Mouse (Mus musculus) midbrain, postnatal 0 days (tissue): Measurements from ENCODE around the gene Prrt1. TPM values are rescaled to one million over a fixed set of nuclear protein-coding genes. Genes with fewer than 3 reads are reported as not detected.

Experiments used
- ATAC-seq: fragments of 200-750 bp; cut with Nextera tagmentation; 2 replicates; pipeline ENCODE4 v1.8.0; 2017; ENCODE audit warnings: moderate number of reproducible peaks, mild to moderate bottlenecking, moderate TSS enrichment, moderate library complexity; ENCODE audit not compliant: low FRiP score
- DNase-seq: peaks from one replicate; pipeline ENCODE4 v3.0.0-alpha.2; 2015; ENCODE audit warnings: low spot score
- H3K27ac ChIP-seq: fragments of 300-500 bp; sonication (generic); 2 replicates; pipeline ENCODE4 v1.5.1; 2014; ENCODE audit warnings: low read depth, mild to moderate bottlenecking, low read length, mixed read lengths
- H3K27me3 ChIP-seq: fragments of 300-500 bp; sonication (generic); 2 replicates; pipeline ENCODE4 v1.6.1; 2014; ENCODE audit warnings: low read length, control low read depth, mixed read lengths; ENCODE audit not compliant: insufficient read depth
- H3K36me3 ChIP-seq: fragments of 300-500 bp; sonication (generic); 2 replicates; pipeline ENCODE4 v1.6.1; 2014; ENCODE audit warnings: low read length, control low read depth, mixed read lengths; ENCODE audit not compliant: insufficient read depth
- H3K4me1 ChIP-seq: fragments of 300-500 bp; sonication (generic); 2 replicates; pipeline ENCODE4 v1.6.1; 2014; ENCODE audit warnings: mild to moderate bottlenecking, control low read depth, antibody characterized with exemption, low read length, mixed read lengths; ENCODE audit not compliant: insufficient read depth
- H3K4me2 ChIP-seq: fragments of 300-500 bp; sonication (generic); 2 replicates; pipeline ENCODE4 v1.6.1; 2014; ENCODE audit warnings: low read depth, mild to moderate bottlenecking, low read length, mixed read lengths; ENCODE audit not compliant: poor library complexity, severe bottlenecking
- H3K4me3 ChIP-seq: fragments of 300-500 bp; sonication (generic); 2 replicates; pipeline ENCODE4 v1.5.1; 2014; ENCODE audit warnings: low read depth, mild to moderate bottlenecking, low read length, moderate library complexity
- H3K9ac ChIP-seq: fragments of 300-500 bp; sonication (generic); replicated peaks from 2 replicates; pipeline ENCODE4 v1.6.1; 2014; ENCODE audit warnings: mild to moderate bottlenecking, low read length, moderate library complexity, mixed read lengths; ENCODE audit not compliant: poor library complexity, severe bottlenecking
- H3K9me3 ChIP-seq: fragments of 300-500 bp; sonication (generic); 2 replicates; pipeline ENCODE4 v1.6.1; 2016; ENCODE audit warnings: low read length, control low read depth
- CTCF ChIP-seq: IDR thresholded peaks from 2 replicates; pipeline ENCODE4 v1.5.1; 2016; ENCODE audit warnings: antibody characterized with exemption, mild to moderate bottlenecking
- WGBS: fragments of 180-500 bp; shearing (Covaris S2); extraction: QIAGEN DNeasy Blood & Tissue Kit; methylation state at CpG from one replicate; pipeline ENCODE4 v1.1.7; 2014; 5-methylcytosine and 5-hydroxymethylcytosine counted together
- polyA plus RNA-seq: library from polyadenylated mRNA; unstranded; fragments of >200 nt; fragmentation: Nextera tagmentation; extraction: Ambion mirVana; gene quantifications from 2 replicates; pipeline ENCODE4 v1.2.1, GENCODE M21; 2015
- total RNA-seq: library from RNA; depleted of rRNA; stranded (reverse); fragments of >200 nt; gene quantifications from 2 replicates; pipeline ENCODE4 v1.2.3, GENCODE M21; 2014

Gene Prrt1
- total and polyA plus RNA-seq, 2 experiments from 2014 or later = 9.1 to 14.0 TPM

GRCm38 (mm10) chr17:34652546-34652945, 23.2 kb downstream of the Prrt1 start:
- no peak overlapping the region for H3K4me3 ChIP-seq
- H3K4me1 ChIP-seq = peaks cover 6% of the 10 kb centered on the region
- H3K27ac ChIP-seq = no peak overlapping the region
- H3K9me3 ChIP-seq = no peaks in the 10 kb centered on the region
- H3K36me3 ChIP-seq = peaks cover 60% of the 10 kb centered on the region
- DNase-seq = no peak
- no peak overlapping the region for H3K4me2 ChIP-seq
- 91% methylated on average over 10 of the region's 10 CpGs for WGBS
- H3K9ac ChIP-seq = no peak overlapping the region
- no peak for ATAC-seq
- no peak for TF ChIP-seq CTCF
- no peaks in the 10 kb centered on the region for H3K27me3 ChIP-seq

GRCm38 (mm10) chr17:34652985-34653384, 23.7 kb downstream of the Prrt1 start:
- Histone ChIP-seq H3K9me3 (no peaks in the 10 kb centered on the region), H3K4me1 (peaks cover 2% of the 10 kb centered on the region), H3K27ac (no peak overlapping the region), H3K4me3 (no peak overlapping the region), H3K27me3 (no peaks in the 10 kb centered on the region), H3K36me3 (peaks cover 60% of the 10 kb centered on the region), H3K9ac (no peak overlapping the region), H3K4me2 (no peak overlapping the region)
- ATAC-seq (no peak), DNase-seq (no peak)
- 92% methylated on average over 8 of the region's 8 CpGs for WGBS
- no peak for TF ChIP-seq CTCF

GRCm38 (mm10) chr17:34653746-34654285, 24.5 kb downstream of the Prrt1 start:
- Histone ChIP-seq H3K27me3 (no peaks in the 10 kb centered on the region), H3K36me3 (peaks cover 57% of the 10 kb centered on the region), H3K4me3 (no peak overlapping the region), H3K27ac (no peak overlapping the region), H3K9ac (no peak overlapping the region), H3K9me3 (no peaks in the 10 kb centered on the region), H3K4me2 (no peak overlapping the region), H3K4me1 (no peaks in the 10 kb centered on the region)
- peak; percentile 85 for TF ChIP-seq CTCF
- ATAC-seq = no peak
- 66% methylated on average over 9 of the region's 9 CpGs for WGBS
- peak; percentile 43 for DNase-seq

- WGBS = 92% methylated on average over 13 of the region's 13 CpGs
Measured at GRCm38 (mm10) chr17:34654392-34654791, 25.1 kb downstream of the Prrt1 start.

GRCm38 (mm10) chr17:34655160-34655559, 25.8 kb downstream of the Prrt1 start:
- WGBS = 85% methylated on average over 7 of the region's 7 CpGs

More at GRCm38 (mm10) chr17:34654392-34654791, 25.1 kb downstream of the Prrt1 start:
- no peaks in the 10 kb centered on the region for H3K4me1 ChIP-seq
- TF ChIP-seq CTCF = no peak
- peaks cover 3% of the 10 kb centered on the region; the same call in 1 of the 2 replicates for H3K27me3 ChIP-seq
- H3K4me2 ChIP-seq = no peak overlapping the region
- ATAC-seq (no peak), DNase-seq (no peak)
- H3K27ac ChIP-seq = no peak overlapping the region
- H3K9me3 ChIP-seq = no peaks in the 10 kb centered on the region
- H3K9ac ChIP-seq = no peak overlapping the region
- no peak overlapping the region for H3K4me3 ChIP-seq
- H3K36me3 ChIP-seq = peaks cover 51% of the 10 kb centered on the region

GRCm38 (mm10) chr17:34655581-34655991, 26.3 kb downstream of the Prrt1 start:
- peaks cover 40% of the 10 kb centered on the region for H3K36me3 ChIP-seq
- H3K9me3 ChIP-seq = no peaks in the 10 kb centered on the region
- H3K27ac ChIP-seq = no peak overlapping the region
- no peak overlapping the region for H3K9ac ChIP-seq
- no peak overlapping the region for H3K4me2 ChIP-seq
- TF ChIP-seq CTCF = peak; percentile 49
- no peaks in the 10 kb centered on the region for H3K4me1 ChIP-seq
- H3K4me3 ChIP-seq = no peak overlapping the region
- ATAC-seq = peak; percentile 18; the same call in 1 of the 2 replicates
- H3K27me3 ChIP-seq = peaks cover 9% of the 10 kb centered on the region; the same call in 1 of the 2 replicates
- DNase-seq = peak; percentile 75
- WGBS = 53% methylated on average over 4 of the region's 4 CpGs

More at GRCm38 (mm10) chr17:34655160-34655559, 25.8 kb downstream of the Prrt1 start:
- Histone ChIP-seq H3K9me3 (no peaks in the 10 kb centered on the region), H3K4me3 (no peak overlapping the region), H3K27ac (no peak overlapping the region), H3K9ac (no peak overlapping the region), H3K4me1 (no peaks in the 10 kb centered on the region), H3K27me3 (peaks cover 9% of the 10 kb centered on the region; the same call in 1 of the 2 replicates), H3K4me2 (no peak overlapping the region), H3K36me3 (peaks cover 44% of the 10 kb centered on the region)
- no peak for TF ChIP-seq CTCF
- DNase-seq = no peak
- ATAC-seq = no peak
